Mouse (Mus musculus): ENCODE data around the gene Gm45062. TPM values are rescaled to one million over a fixed set of nuclear protein-coding genes. Genes with fewer than 3 reads are reported as not detected.

The Gm45062 gene
- polyA plus RNA-seq, 1 experiment from 2014 or later, result 20.3 TPM

GRCm38 (mm10) chr6:8551155-8551554 is 291.9 kb downstream of the Gm45062 start:
- Histone ChIP-seq H3K4me3 (no peak overlapping the region), H3K9me3 (no peaks in the 10 kb centered on the region), H3K36me3 (peaks cover 6% of the 10 kb centered on the region; the same call in 1 of the 2 replicates), H3K9ac (no peak overlapping the region), H3K4me2 (replicated peaks) (no peak overlapping the region), H3K4me1 (no peaks in the 10 kb centered on the region), H3K27me3 (replicated peaks) (no peaks in the 10 kb centered on the region), H3K27ac (no peak overlapping the region)
- 92% methylated on average over 2 of the region's 2 CpGs for WGBS
- ATAC-seq (ENCODE audit: low FRiP score, low read depth), result no peak

DNA sequence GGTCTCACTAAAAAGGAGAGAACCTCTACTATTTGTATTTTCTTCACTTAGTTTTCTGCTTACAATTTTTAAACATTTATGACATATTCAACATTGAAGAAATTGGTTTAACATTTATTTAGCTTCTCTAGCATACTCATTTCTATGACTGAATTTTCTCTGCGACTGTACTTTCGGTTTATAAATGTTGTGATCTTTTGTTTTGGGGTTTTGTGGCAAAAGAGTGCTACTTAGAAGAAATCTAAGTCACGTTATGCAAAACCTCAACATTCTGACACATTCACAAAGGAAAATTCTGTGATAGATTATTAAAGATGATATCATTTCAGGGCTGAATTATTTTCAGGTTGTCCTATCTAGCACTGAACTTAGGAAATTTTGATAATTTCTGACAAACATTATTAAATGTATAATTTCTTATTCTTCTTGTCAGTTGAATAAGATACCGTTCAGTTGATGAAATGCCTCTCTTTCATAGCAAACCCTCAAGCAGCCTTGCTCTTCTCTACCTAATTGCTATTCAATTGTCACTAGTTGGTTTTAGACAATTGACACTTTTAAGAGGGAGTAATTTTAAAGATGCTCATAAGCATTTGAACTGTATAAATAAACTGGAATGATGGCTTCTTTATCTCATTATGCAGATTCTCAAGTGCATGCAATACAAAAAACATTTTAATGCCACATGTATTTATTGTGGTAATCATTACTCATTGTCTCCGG is 297.8 kb downstream of the Gm45062 start:
- 89% methylated on average over 5 of the region's 5 CpGs for WGBS
- ATAC-seq (ENCODE audit: low FRiP score, low read depth), result no peak
- Histone ChIP-seq H3K4me3 (no peak overlapping the region), H3K4me2 (replicated peaks) (no peak overlapping the region), H3K9ac (no peak overlapping the region), H3K27ac (no peak overlapping the region), H3K36me3 (peaks cover 11% of the 10 kb centered on the region; the same call in 1 of the 2 replicates), H3K27me3 (replicated peaks) (no peaks in the 10 kb centered on the region), H3K9me3 (no peaks in the 10 kb centered on the region), H3K4me1 (no peaks in the 10 kb centered on the region)

DNA sequence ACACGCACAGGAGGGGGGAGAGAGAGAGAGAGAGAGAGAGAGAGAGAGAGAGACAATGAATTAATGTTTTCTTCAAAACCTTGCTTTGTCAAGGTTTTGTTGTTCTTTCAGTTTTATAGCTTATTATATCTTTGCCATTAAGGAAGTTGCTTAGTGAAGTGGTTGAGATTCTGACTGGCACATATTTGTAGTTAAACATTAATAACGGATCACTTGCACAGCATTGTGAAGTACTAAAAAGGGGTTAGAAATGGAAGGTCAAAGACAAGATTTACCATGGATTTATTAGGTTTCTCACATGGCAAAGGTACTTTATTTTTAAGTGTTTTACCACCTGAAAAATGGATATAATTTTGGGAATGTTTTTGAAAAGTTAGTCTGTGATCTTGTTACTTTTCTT is 301.4 kb downstream of the Gm45062 start:
- 90% methylated on average over 2 of the region's 2 CpGs for WGBS

GRCm38 (mm10) chr6:8582377-8582776 is 323.1 kb downstream of the Gm45062 start:
- Histone ChIP-seq H3K27ac (no peak overlapping the region), H3K9ac (no peak overlapping the region), H3K27me3 (replicated peaks) (no peaks in the 10 kb centered on the region), H3K4me1 (no peaks in the 10 kb centered on the region), H3K4me2 (replicated peaks) (no peak overlapping the region), H3K4me3 (no peak overlapping the region), H3K9me3 (no peaks in the 10 kb centered on the region), H3K36me3 (peaks cover 10% of the 10 kb centered on the region; the same call in 1 of the 2 replicates)
- WGBS, result 94% methylated on average over 9 of the region's 9 CpGs
- ATAC-seq (ENCODE audit: low FRiP score, low read depth), result no peak

More for the DNA sequence above, 301.4 kb downstream of the Gm45062 start:
- Histone ChIP-seq H3K4me1 (no peaks in the 10 kb centered on the region), H3K4me2 (replicated peaks) (no peak overlapping the region), H3K36me3 (peaks cover 11% of the 10 kb centered on the region; the same call in 1 of the 2 replicates), H3K9ac (no peak overlapping the region), H3K27me3 (replicated peaks) (no peaks in the 10 kb centered on the region), H3K27ac (no peak overlapping the region), H3K4me3 (no peak overlapping the region), H3K9me3 (no peaks in the 10 kb centered on the region)
- no peak for ATAC-seq (ENCODE audit: low FRiP score, low read depth)

GRCm38 (mm10) chr6:8583892-8584291 is 324.6 kb downstream of the Gm45062 start:
- Histone ChIP-seq H3K9ac (no peak overlapping the region), H3K4me1 (no peaks in the 10 kb centered on the region), H3K36me3 (peaks cover 10% of the 10 kb centered on the region; the same call in 1 of the 2 replicates), H3K27me3 (replicated peaks) (no peaks in the 10 kb centered on the region), H3K27ac (no peak overlapping the region), H3K4me3 (no peak overlapping the region), H3K4me2 (replicated peaks) (no peak overlapping the region), H3K9me3 (no peaks in the 10 kb centered on the region)
- whole genome bisulfite sequencing, result 92% methylated on average over 3 of the region's 3 CpGs
- no peak for ATAC-seq (ENCODE audit: low FRiP score, low read depth)

GRCm38 (mm10) chr6:8591665-8592064 is 332.4 kb downstream of the Gm45062 start:
- H3K9me3 ChIP-seq, result no peaks in the 10 kb centered on the region
- no peak overlapping the region for H3K27ac ChIP-seq
- H3K27me3 ChIP-seq (replicated peaks), result no peaks in the 10 kb centered on the region
- H3K4me2 ChIP-seq (replicated peaks), result no peak overlapping the region
- H3K9ac ChIP-seq, result no peak overlapping the region
- no peaks in the 10 kb centered on the region for H3K4me1 ChIP-seq
- H3K36me3 ChIP-seq, result no peaks in the 10 kb centered on the region
- no peak overlapping the region for H3K4me3 ChIP-seq
- WGBS, result 94% methylated on average over 9 of the region's 9 CpGs
- no peak for ATAC-seq (ENCODE audit: low FRiP score, low read depth)

GRCm38 (mm10) chr6:8617369-8617768 is 358.1 kb downstream of the Gm45062 start:
- Histone ChIP-seq H3K9ac (no peak overlapping the region), H3K4me2 (replicated peaks) (no peak overlapping the region), H3K9me3 (no peaks in the 10 kb centered on the region), H3K27ac (no peak overlapping the region), H3K36me3 (no peaks in the 10 kb centered on the region), H3K4me1 (no peaks in the 10 kb centered on the region), H3K4me3 (no peak overlapping the region), H3K27me3 (replicated peaks) (no peaks in the 10 kb centered on the region)
- 78% methylated on average over 2 of the region's 2 CpGs for WGBS
- ATAC-seq (ENCODE audit: low FRiP score, low read depth), result no peak

- no peak for ATAC-seq (ENCODE audit: low FRiP score, low read depth)
- 79% methylated on average over 4 of the region's 4 CpGs for WGBS
- no peak overlapping the region for H3K9ac ChIP-seq
- H3K4me2 ChIP-seq (replicated peaks), result no peak overlapping the region
- no peaks in the 10 kb centered on the region for H3K27me3 ChIP-seq (replicated peaks)
- no peak overlapping the region for H3K27ac ChIP-seq
- no peaks in the 10 kb centered on the region for H3K36me3 ChIP-seq
- H3K4me3 ChIP-seq, result no peak overlapping the region
- H3K4me1 ChIP-seq, result no peaks in the 10 kb centered on the region
- H3K9me3 ChIP-seq, result no peaks in the 10 kb centered on the region
These were observed 360.5 kb downstream of the Gm45062 start for GRCm38 (mm10) chr6:8619582-8620350.

GRCm38 (mm10) chr6:8623045-8623444 is 363.8 kb downstream of the Gm45062 start:
- 66% methylated on average over 3 of the region's 3 CpGs for WGBS
- no peaks in the 10 kb centered on the region for H3K36me3 ChIP-seq
- H3K4me2 ChIP-seq (replicated peaks), result no peak overlapping the region
- no peak for ATAC-seq (ENCODE audit: low FRiP score, low read depth)
- no peak overlapping the region for H3K9ac ChIP-seq
- H3K4me3 ChIP-seq, result no peak overlapping the region
- no peak overlapping the region for H3K27ac ChIP-seq
- H3K9me3 ChIP-seq, result no peaks in the 10 kb centered on the region
- H3K4me1 ChIP-seq, result no peaks in the 10 kb centered on the region
- no peaks in the 10 kb centered on the region for H3K27me3 ChIP-seq (replicated peaks)

- Histone ChIP-seq H3K4me3 (no peak overlapping the region), H3K9me3 (no peaks in the 10 kb centered on the region), H3K27me3 (replicated peaks) (no peaks in the 10 kb centered on the region), H3K36me3 (no peaks in the 10 kb centered on the region), H3K4me2 (replicated peaks) (no peak overlapping the region), H3K4me1 (no peaks in the 10 kb centered on the region), H3K27ac (no peak overlapping the region), H3K9ac (no peak overlapping the region)
- WGBS, result 91% methylated on average over 8 of the region's 8 CpGs
- ATAC-seq (ENCODE audit: low FRiP score, low read depth), result no peak
These were observed 369.0 kb downstream of the Gm45062 start for GRCm38 (mm10) chr6:8628226-8628625.

DNA sequence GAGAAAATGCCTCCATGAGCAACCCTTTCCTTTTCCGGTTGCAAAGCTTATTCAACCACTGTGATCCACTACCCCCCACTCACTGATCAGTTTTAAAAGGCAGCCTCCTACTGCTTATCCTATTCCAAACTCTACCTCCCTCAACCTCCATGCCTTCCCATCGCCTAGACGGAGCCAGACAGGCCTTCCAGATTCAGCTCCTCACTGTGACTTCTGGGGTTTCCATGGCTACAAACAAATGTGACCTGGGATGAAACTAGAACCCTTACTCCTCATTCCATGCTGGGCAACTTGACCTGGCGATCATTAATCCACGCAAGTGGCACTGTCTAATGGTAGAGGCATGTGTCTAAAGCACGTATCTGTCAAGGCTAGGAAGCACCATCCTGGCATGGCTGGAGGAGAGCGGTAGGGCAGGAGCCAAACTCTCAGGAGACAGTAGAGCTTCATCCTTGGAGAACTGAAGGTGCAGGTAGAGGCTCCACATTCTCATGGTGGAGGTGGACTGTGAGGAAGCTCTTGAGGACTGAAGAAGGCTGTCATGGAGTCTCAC is 369.5 kb downstream of the Gm45062 start:
- H3K4me2 ChIP-seq (replicated peaks), result no peak overlapping the region
- H3K27ac ChIP-seq, result no peak overlapping the region
- no peaks in the 10 kb centered on the region for H3K4me1 ChIP-seq
- no peaks in the 10 kb centered on the region for H3K27me3 ChIP-seq (replicated peaks)
- H3K9me3 ChIP-seq, result no peaks in the 10 kb centered on the region
- H3K4me3 ChIP-seq, result no peak overlapping the region
- 85% methylated on average over 7 of the region's 7 CpGs for WGBS
- no peak for ATAC-seq (ENCODE audit: low FRiP score, low read depth)
- no peaks in the 10 kb centered on the region for H3K36me3 ChIP-seq
- H3K9ac ChIP-seq, result no peak overlapping the region

DNA sequence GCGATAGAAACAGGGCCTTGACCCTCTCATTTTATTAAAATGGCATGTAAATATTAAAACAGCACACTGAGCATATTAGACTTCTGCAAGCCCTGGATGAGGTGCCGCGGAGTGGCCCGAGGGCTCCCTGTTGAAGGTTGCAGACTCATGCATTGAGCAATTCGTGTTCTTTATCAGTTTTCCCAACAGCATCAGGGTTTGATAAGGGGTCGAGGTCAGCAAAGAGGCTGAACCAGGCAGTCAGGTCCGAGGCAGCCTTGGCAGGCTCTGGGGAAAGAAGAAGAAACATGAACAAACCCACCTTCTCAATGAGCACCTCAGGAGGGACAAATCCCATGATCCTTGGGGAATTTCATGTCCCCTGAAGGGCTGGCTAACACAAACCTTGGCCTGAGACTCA is 371.3 kb downstream of the Gm45062 start:
- no peaks in the 10 kb centered on the region for H3K4me1 ChIP-seq
- 91% methylated on average over 7 of the region's 7 CpGs for WGBS
- no peak for ATAC-seq (ENCODE audit: low FRiP score, low read depth)
- no peaks in the 10 kb centered on the region for H3K36me3 ChIP-seq
- no peaks in the 10 kb centered on the region for H3K9me3 ChIP-seq
- H3K9ac ChIP-seq, result no peak overlapping the region
- H3K27ac ChIP-seq, result no peak overlapping the region
- H3K4me2 ChIP-seq (replicated peaks), result no peak overlapping the region
- no peaks in the 10 kb centered on the region for H3K27me3 ChIP-seq (replicated peaks)
- H3K4me3 ChIP-seq, result no peak overlapping the region

Measured in neural tube, embryonic 12.5 days (tissue).